ENCODE assay signal across 8 mouse cellular contexts in genomic region chr19:58918597-58918996, GRCm38 (mm10). TPM values are rescaled to one million over a fixed set of nuclear protein-coding genes. Genes with fewer than 3 reads are reported as not detected.
DNase-seq lines count a peak whose midpoint lies in the region; ATAC-seq and TF ChIP-seq lines count a peak whose summit lies in the region.

No protein-coding gene starts in this region.

- H3K27me3 ChIP-seq in kidney, postnatal 0 days (ENCODE audit: insufficient read depth, low read length), result no peaks in the 10 kb centered on the region
- peaks cover 11% of the 10 kb centered on the region; the same call in 1 of the 2 replicates for H3K27me3 ChIP-seq in intestine, embryonic 16.5 days (replicated peaks; ENCODE audit: control insufficient read depth, insufficient read depth, low read length)
- peaks cover 51% of the 10 kb centered on the region for H3K27me3 ChIP-seq in neural tube, embryonic 13.5 days

- H3K27ac ChIP-seq in kidney, postnatal 0 days, result no peak overlapping the region
- H3K27ac ChIP-seq in intestine, embryonic 16.5 days (ENCODE audit: low read length), result no peak overlapping the region
- no peak overlapping the region for H3K27ac ChIP-seq in neural tube, embryonic 13.5 days (replicated peaks)

- ATAC-seq in kidney, postnatal 0 days (replicated peaks; ENCODE audit: low FRiP score, low read depth), result no peak
- ATAC-seq in intestine, embryonic 16.5 days, result no peak
- ATAC-seq in neural tube, embryonic 13.5 days (ENCODE audit: low read depth), result no peak

- H3K9me3 ChIP-seq in kidney, postnatal 0 days (replicated peaks; ENCODE audit: low read length), result no peaks in the 10 kb centered on the region
- H3K9me3 ChIP-seq in intestine, embryonic 16.5 days (ENCODE audit: control insufficient read depth, low read length), result no peaks in the 10 kb centered on the region
- H3K9me3 ChIP-seq in neural tube, embryonic 13.5 days, result no peaks in the 10 kb centered on the region

- TF ChIP-seq CTCF in kidney, postnatal 0 days (IDR thresholded peaks at IDR 0.05; ENCODE audit: low read depth), result peak; percentile 49; the same call in 1 of the 2 replicates

- 0 out of 2 replicates have a peak, but pooled peaks cover 4% of the 10 kb centered on the region for H3K4me1 ChIP-seq in kidney, postnatal 0 days (replicated peaks; ENCODE audit: insufficient read depth, low read length)
- H3K4me1 ChIP-seq in intestine, embryonic 16.5 days (ENCODE audit: control insufficient read depth, insufficient read depth, low read length), result no peaks in the 10 kb centered on the region
- H3K4me1 ChIP-seq in neural tube, embryonic 13.5 days (replicated peaks), result peaks cover 8% of the 10 kb centered on the region

- no peaks in the 10 kb centered on the region for H3K36me3 ChIP-seq in kidney, postnatal 0 days (ENCODE audit: insufficient read depth, low read length)
- no peaks in the 10 kb centered on the region for H3K36me3 ChIP-seq in intestine, embryonic 16.5 days (ENCODE audit: control insufficient read depth, insufficient read depth, low read length)
- H3K36me3 ChIP-seq in neural tube, embryonic 13.5 days, result no peaks in the 10 kb centered on the region

- WGBS in kidney, postnatal 0 days, result 10% methylated on average over 11 of the region's 11 CpGs
- 8% methylated on average over 11 of the region's 11 CpGs for WGBS in intestine, embryonic 16.5 days
- 26% methylated on average over 11 of the region's 11 CpGs for WGBS in neural tube, embryonic 13.5 days

- 0 out of 2 replicates have a peak overlapping the region, but pooled peaks have one; percentile 20 for H3K4me3 ChIP-seq in kidney, postnatal 0 days (replicated peaks; ENCODE audit: low read depth, low read length)
- peak overlapping the region; percentile 24 for H3K4me3 ChIP-seq in intestine, embryonic 16.5 days (ENCODE audit: low read length)
- 0 out of 2 replicates have a peak overlapping the region, but pooled peaks have one; percentile 5 for H3K4me3 ChIP-seq in neural tube, embryonic 13.5 days

- H3K4me2 ChIP-seq in kidney, postnatal 0 days (ENCODE audit: low read length), result peak overlapping the region; percentile 44
- peak overlapping the region; percentile 20 for H3K4me2 ChIP-seq in intestine, embryonic 16.5 days (ENCODE audit: low read depth, low read length)
- H3K4me2 ChIP-seq in neural tube, embryonic 13.5 days, result peak overlapping the region; percentile 33

- peak; percentile 55 for DNase-seq in kidney, postnatal 0 days (ENCODE audit: low spot score)
- no peak for DNase-seq in kidney, adult 11 months
- DNase-seq in embryo, embryonic 11 days, result peak; percentile 35
- no peak for DNase-seq in left cerebral cortex, adult 9 months (ENCODE audit: low spot score in 2 of 2)
- no peak for DNase-seq in urinary bladder, adult 18-20 months (ENCODE audit: low spot score in 2 of 2)
- DNase-seq in urinary bladder, postnatal 10 days (ENCODE audit: low spot score), result no peak

- H3K9ac ChIP-seq in kidney, postnatal 0 days (ENCODE audit: low read depth, low read length), result no peak overlapping the region
- H3K9ac ChIP-seq in intestine, embryonic 16.5 days (ENCODE audit: low read depth, low read length), result no peak overlapping the region; the same call in 1 of the 2 replicates
- H3K9ac ChIP-seq in neural tube, embryonic 13.5 days, result no peak overlapping the region

RNA-seq across cellular contexts. Expression of gene Eno4, which starts 24.6 kb away (rescaled TPM):
- 0.37 and 0.51 TPM in 2 replicates for polyA plus RNA-seq in kidney, postnatal 0 days (2015; fragmentation: Nextera tagmentation; extraction: Ambion mirVana)
- polyA plus RNA-seq in intestine, embryonic 16.5 days (2015; fragmentation: Nextera tagmentation; extraction: Ambion mirVana), result 0.28 and 0.34 TPM in 2 replicates
- polyA plus RNA-seq in neural tube, embryonic 13.5 days (2015; fragmentation: Nextera tagmentation; extraction: Ambion mirVana), result 0.65 and 0.82 TPM in 2 replicates

RNA-seq across cellular contexts. Expression of gene Hspa12a, which starts 24.9 kb away (rescaled TPM):
- polyA plus RNA-seq in kidney, postnatal 0 days (2015; fragmentation: Nextera tagmentation; extraction: Ambion mirVana), result 13.4 and 14.5 TPM in 2 replicates
- 4.2 and 4.7 TPM in 2 replicates for polyA plus RNA-seq in intestine, embryonic 16.5 days (2015; fragmentation: Nextera tagmentation; extraction: Ambion mirVana)
- 79.9 and 83.0 TPM in 2 replicates for polyA plus RNA-seq in neural tube, embryonic 13.5 days (2015; fragmentation: Nextera tagmentation; extraction: Ambion mirVana)

Comparison
In these comparisons a context has a peak if more than half of its experiments do, and no peak if none do; other contexts are left out.
1. DNase-seq: peak in kidney, postnatal 0 days (single experiment) and embryo, embryonic 11 days (single experiment); none in kidney, adult 11 months (single experiment), left cerebral cortex, adult 9 months (0 of 2), urinary bladder, adult 18-20 months (0 of 2) and urinary bladder, postnatal 10 days (single experiment).
2. Peak in every context shown above with its lines, with median percentiles within 50 percentile points of each other: H3K4me2 ChIP-seq and H3K4me3 ChIP-seq.